Mouse (Mus musculus) MEL (cell line): ENCODE results near the gene Schip1.

ENCODE experiments used
- POLR2A ChIP-seq, 2 experiments: IDR thresholded peaks; 2 replicates each; pipeline ENCODE4 v1.6.1; 2011 to 2012; ENCODE audit warnings: low read length in 2 of 2, mild to moderate bottlenecking in 2 of 2, control low read depth in 1 of 2, improper control_type of control experiment in 1 of 2, low read depth in 1 of 2, moderate library complexity in 1 of 2; ENCODE audit not compliant: control insufficient read depth in 1 of 2, insufficient read depth in 1 of 2, poor library complexity in 1 of 2
- SMC3 ChIP-seq: IDR thresholded peaks from 2 replicates; pipeline ENCODE4 v1.6.1; 2011; ENCODE audit warnings: low read depth, low read length, improper control_type of control experiment
- USF2 ChIP-seq, 2 experiments: IDR thresholded peaks; 2 replicates each; pipeline ENCODE4 v1.6.1; 2011 to 2012; ENCODE audit warnings: improper control_type of control experiment in 2 of 2, low read length in 2 of 2, borderline replicate concordance in 1 of 2, inconsistent platforms in 1 of 2, low read depth in 1 of 2, mild to moderate bottlenecking in 1 of 2; ENCODE audit not compliant: insufficient read depth in 1 of 2

GRCm38 (mm10) chr3:68506769-68507318, 442.2 kb downstream of the Schip1 start:
- TF ChIP-seq USF2 (IDR thresholded peaks at IDR 0.05; ENCODE audit: borderline replicate concordance in 1 of 2, insufficient read depth in 1 of 2, low read depth in 1 of 2, low read length in 2 of 2) (no peak), POLR2A (IDR thresholded peaks at IDR 0.05; ENCODE audit: control insufficient read depth in 1 of 2, insufficient read depth in 1 of 2, low read depth in 1 of 2, low read length in 2 of 2, poor library complexity in 1 of 2) (no peak), SMC3 (no peak)
